Mouse (Mus musculus) forebrain, embryonic 10.5 days (tissue): Measurements from ENCODE around the gene Gins3. TPM values are rescaled to one million over a fixed set of nuclear protein-coding genes. Genes with fewer than 3 reads are reported as not detected.
A peak's percentile ranks its signal among the peaks of the same experiment; 100 is the strongest.
"Not testable (repeated sequence)": the region's sequence is repeated elsewhere in the genome, so short reads cannot be mapped to it uniquely, and the experiment has no call there.

Experiments used
- DNase-seq: peaks from one replicate; pipeline ENCODE4 v3.0.0-alpha.2; 2017; ENCODE audit warnings: low spot score; ENCODE audit errors: extremely low spot score
- H3K27ac ChIP-seq: fragments of 300-500 bp; sonication (generic); 2 replicates; pipeline ENCODE4 v1.5.1; 2016; ENCODE audit warnings: mild to moderate bottlenecking
- H3K27me3 ChIP-seq: fragments of 300-500 bp; sonication (generic); 2 replicates; pipeline ENCODE4 v1.6.1; 2016; ENCODE audit warnings: mild to moderate bottlenecking; ENCODE audit not compliant: poor library complexity, severe bottlenecking
- H3K36me3 ChIP-seq: fragments of 300-500 bp; sonication (generic); replicated peaks from 2 replicates; pipeline ENCODE4 v1.6.1; 2016; ENCODE audit warnings: mild to moderate bottlenecking, moderate library complexity
- H3K4me1 ChIP-seq: fragments of 300-500 bp; sonication (generic); 2 replicates; pipeline ENCODE4 v1.6.1; 2016
- H3K4me3 ChIP-seq: fragments of 300-500 bp; sonication (generic); 2 replicates; pipeline ENCODE4 v1.5.1; 2016; ENCODE audit warnings: mild to moderate bottlenecking, moderate library complexity
- H3K9me3 ChIP-seq: fragments of 300-500 bp; sonication (generic); 2 replicates; pipeline ENCODE4 v1.6.1; 2016; ENCODE audit warnings: mild to moderate bottlenecking, moderate library complexity
- WGBS: fragments of 180-500 bp; shearing (Covaris S2); methylation state at CpG from one replicate; pipeline ENCODE4 v1.1.7; 2016; 5-methylcytosine and 5-hydroxymethylcytosine counted together
- polyA plus RNA-seq: library from polyadenylated mRNA; unstranded; fragments of >200 nt; fragmentation: Nextera tagmentation; extraction: Ambion mirVana; gene quantifications from 2 replicates; pipeline ENCODE4 v1.2.1, GENCODE M21; 2016

Gene Gins3
- polyA plus RNA-seq: 34.9 and 37.1 TPM in 2 replicates

- Histone ChIP-seq H3K27ac (peak within 1 kb of the TSS; percentile 88), H3K36me3 (peaks cover 10% of the 10 kb centered on the region), H3K4me1 (peaks cover 11% of the 10 kb centered on the region), H3K27me3 (peaks cover 14% of the 10 kb centered on the region; the same call in 1 of the 2 replicates), H3K4me3 (peak within 1 kb of the TSS; percentile 91), H3K9me3 (no peaks in the 10 kb centered on the region)
- WGBS: 1% methylated on average over 52 of the region's 52 CpGs
- peak; percentile 95 for DNase-seq
These were observed at the start of gene Gins3 for GRCm38 (mm10) chr8:95633262-95634062. TSS of gene Gins3 (plus strand) at chr8:95633453.

GRCm38 (mm10) chr8:95587339-95587738, 45.9 kb upstream of the Gins3 start:
- Histone ChIP-seq H3K9me3 (no peaks in the 10 kb centered on the region), H3K4me1 (no peaks in the 10 kb centered on the region), H3K4me3 (no peak overlapping the region), H3K27ac (no peak overlapping the region), H3K36me3 (no peaks in the 10 kb centered on the region), H3K27me3 (no peaks in the 10 kb centered on the region)
- no peak for DNase-seq
- 93% methylated on average over 1 of the region's 1 CpGs for WGBS

GRCm38 (mm10) chr8:95589282-95589681, 44.0 kb upstream of the Gins3 start:
- no peaks in the 10 kb centered on the region for H3K27me3 ChIP-seq
- H3K36me3 ChIP-seq: no peaks in the 10 kb centered on the region
- H3K4me1 ChIP-seq: no peaks in the 10 kb centered on the region
- H3K27ac ChIP-seq: no peak overlapping the region
- no peak overlapping the region for H3K4me3 ChIP-seq
- H3K9me3 ChIP-seq: no peaks in the 10 kb centered on the region
- no peak for DNase-seq
- whole genome bisulfite sequencing: 64% methylated on average over 10 of the region's 10 CpGs

GRCm38 (mm10) chr8:95590539-95590938, 42.7 kb upstream of the Gins3 start:
- 91% methylated on average over 4 of the region's 4 CpGs for WGBS
- no peak overlapping the region for H3K4me3 ChIP-seq
- no peak overlapping the region for H3K27ac ChIP-seq
- H3K27me3 ChIP-seq: no peaks in the 10 kb centered on the region
- H3K9me3 ChIP-seq: no peaks in the 10 kb centered on the region
- H3K4me1 ChIP-seq: peaks cover 9% of the 10 kb centered on the region; the same call in 1 of the 2 replicates
- H3K36me3 ChIP-seq: no peaks in the 10 kb centered on the region
- DNase-seq: no peak

- Histone ChIP-seq H3K4me3 (no peak overlapping the region), H3K9me3 (no peaks in the 10 kb centered on the region), H3K4me1 (peaks cover 9% of the 10 kb centered on the region; the same call in 1 of the 2 replicates), H3K27me3 (no peaks in the 10 kb centered on the region), H3K27ac (no peak overlapping the region), H3K36me3 (no peaks in the 10 kb centered on the region)
- no peak for DNase-seq
- WGBS: 86% methylated on average over 12 of the region's 12 CpGs
These were observed 41.0 kb upstream of the Gins3 start for GRCm38 (mm10) chr8:95592131-95592780.

GRCm38 (mm10) chr8:95593439-95594393, 39.5 kb upstream of the Gins3 start:
- no peak overlapping the region for H3K4me3 ChIP-seq
- peaks cover 9% of the 10 kb centered on the region; the same call in 1 of the 2 replicates for H3K4me1 ChIP-seq
- no peaks in the 10 kb centered on the region for H3K9me3 ChIP-seq
- H3K27me3 ChIP-seq: no peaks in the 10 kb centered on the region
- no peak for DNase-seq
- H3K27ac ChIP-seq: no peak overlapping the region
- no peaks in the 10 kb centered on the region for H3K36me3 ChIP-seq
- WGBS: 92% methylated on average over 7 of the region's 7 CpGs

- H3K27me3 ChIP-seq: no peaks in the 10 kb centered on the region
- peaks cover 11% of the 10 kb centered on the region; the same call in 1 of the 2 replicates for H3K4me1 ChIP-seq
- no peaks in the 10 kb centered on the region for H3K36me3 ChIP-seq
- WGBS: 91% methylated on average over 14 of the region's 14 CpGs
- DNase-seq: no peak
- H3K9me3 ChIP-seq: no peaks in the 10 kb centered on the region
- H3K4me3 ChIP-seq: no peak overlapping the region
- no peak overlapping the region for H3K27ac ChIP-seq
These were observed 38.1 kb upstream of the Gins3 start for GRCm38 (mm10) chr8:95595131-95595530.

- Histone ChIP-seq H3K4me1 (peaks cover 11% of the 10 kb centered on the region; the same call in 1 of the 2 replicates), H3K9me3 (no peaks in the 10 kb centered on the region), H3K4me3 (no peak overlapping the region), H3K36me3 (no peaks in the 10 kb centered on the region), H3K27me3 (no peaks in the 10 kb centered on the region), H3K27ac (no peak overlapping the region)
- 81% methylated on average over 4 of the region's 4 CpGs for WGBS
- DNase-seq: no peak
These were observed 36.4 kb upstream of the Gins3 start for GRCm38 (mm10) chr8:95596841-95597241.

- no peaks in the 10 kb centered on the region for H3K9me3 ChIP-seq
- no peak overlapping the region for H3K4me3 ChIP-seq
- WGBS: 9% methylated on average over 11 of the region's 11 CpGs
- H3K27ac ChIP-seq: no peak overlapping the region
- H3K4me1 ChIP-seq: peaks cover 6% of the 10 kb centered on the region; the same call in 1 of the 2 replicates
- DNase-seq: peak; percentile 79
- H3K36me3 ChIP-seq: no peaks in the 10 kb centered on the region
- no peaks in the 10 kb centered on the region for H3K27me3 ChIP-seq
These were observed 33.4 kb upstream of the Gins3 start for GRCm38 (mm10) chr8:95599861-95600260.

- no peak for DNase-seq
- H3K27me3 ChIP-seq: no peaks in the 10 kb centered on the region
- no peaks in the 10 kb centered on the region for H3K9me3 ChIP-seq
- WGBS: 77% methylated on average over 15 of the region's 15 CpGs
- H3K4me3 ChIP-seq: no peak overlapping the region
- no peaks in the 10 kb centered on the region for H3K36me3 ChIP-seq
- H3K4me1 ChIP-seq: 0 out of 2 replicates have a peak, but pooled peaks cover 2% of the 10 kb centered on the region
- no peak overlapping the region for H3K27ac ChIP-seq
These were observed 31.9 kb upstream of the Gins3 start for GRCm38 (mm10) chr8:95601306-95601705.

- 81% methylated on average over 2 of the region's 2 CpGs for WGBS
- Histone ChIP-seq H3K4me3 (no peak overlapping the region), H3K27ac (no peak overlapping the region), H3K27me3 (no peaks in the 10 kb centered on the region), H3K9me3 (no peaks in the 10 kb centered on the region), H3K4me1 (0 out of 2 replicates have a peak, but pooled peaks cover 2% of the 10 kb centered on the region), H3K36me3 (no peaks in the 10 kb centered on the region)
- no peak for DNase-seq
These were observed 31.1 kb upstream of the Gins3 start for GRCm38 (mm10) chr8:95602168-95602567.

GRCm38 (mm10) chr8:95606509-95606908, 26.7 kb upstream of the Gins3 start:
- H3K4me1 ChIP-seq, H3K9me3 ChIP-seq, H3K27me3 ChIP-seq, H3K27ac ChIP-seq, DNase-seq, H3K4me3 ChIP-seq, H3K36me3 ChIP-seq: not testable (repeated sequence)
- 28% methylated on average over 4 of the region's 5 CpGs for WGBS
